Mouse (Mus musculus) inflammation-experienced regulatory T-cells, adult 6 months (primary cell): ENCODE measurements around the gene Bsx. TPM values are rescaled to one million over a fixed set of nuclear protein-coding genes. Genes with fewer than 3 reads are reported as not detected.

Experiments
- ATAC-seq: one replicate; pipeline ENCODE4 v1.8.0; 2017
- polyA plus RNA-seq, 3 experiments: library from polyadenylated mRNA; unstranded; fragments of 100-300 nt; shearing (Covaris generic); gene quantifications; one replicate each; pipeline ENCODE4 v1.2.1; 2017

Bsx gene
- polyA plus RNA-seq, 3 experiments from 2014 or later: not detected

- no peak for ATAC-seq
These were observed 18.5 kb downstream of the Bsx start for GRCm38 (mm10) chr9:40892456-40892855.

DNA sequence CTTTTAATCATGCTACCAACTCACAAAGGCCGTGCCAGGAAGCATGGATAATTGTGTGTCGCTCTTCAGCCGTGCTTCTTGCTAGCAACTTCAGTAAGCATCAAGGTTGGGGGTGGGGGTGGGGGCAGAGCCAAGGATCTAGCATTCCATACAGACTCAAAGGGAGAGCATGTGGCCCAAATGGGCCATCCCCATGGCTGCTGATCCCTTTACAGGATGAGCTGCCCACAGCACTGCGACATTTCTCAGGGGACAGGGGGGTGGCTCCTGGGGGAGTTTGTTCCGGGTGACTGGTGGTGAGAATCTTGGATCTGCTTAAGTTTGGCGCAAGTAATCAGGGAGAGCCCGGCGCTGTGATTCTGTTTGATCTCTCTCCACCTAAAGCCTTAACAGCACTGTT is 33.5 kb downstream of the Bsx start:
- no peak for ATAC-seq

DNA sequence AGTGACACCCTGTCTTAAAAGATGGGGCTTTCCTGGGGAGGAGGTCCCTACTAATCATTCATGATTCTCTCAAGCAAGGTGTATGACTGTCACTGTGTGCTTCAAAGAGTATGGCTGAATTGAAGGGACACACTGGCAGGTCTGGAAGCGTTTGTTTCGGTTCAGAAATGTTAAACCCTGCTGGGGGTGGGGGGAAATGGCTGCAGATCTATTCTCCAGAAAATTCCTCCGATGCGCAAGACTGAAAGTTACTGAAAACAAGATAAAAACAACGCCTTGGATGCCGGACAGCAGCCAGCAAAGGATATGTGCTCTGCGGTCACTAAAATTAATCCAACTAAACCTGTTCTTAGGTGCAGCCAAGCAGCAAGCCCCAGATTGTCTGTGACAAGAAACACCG is 34.5 kb downstream of the Bsx start:
- no peak for ATAC-seq

- ATAC-seq: no peak
These were observed 35.0 kb downstream of the Bsx start for GRCm38 (mm10) chr9:40908915-40909314.

GRCm38 (mm10) chr9:40917871-40918613 is 44.1 kb downstream of the Bsx start:
- no peak for ATAC-seq

GRCm38 (mm10) chr9:40927351-40927980 is 53.5 kb downstream of the Bsx start:
- no peak for ATAC-seq

Other genes starting within 250 kb of the Bsx start
- not detected for gene Gm21915, start 203.5 kb upstream of the Bsx start, polyA plus RNA-seq
- gene Clmp, start 188.2 kb upstream of the Bsx start, polyA plus RNA-seq: not detected
- 1,000 to 10,000 TPM; 2,551 to 3,273 (median 2,898) TPM for gene Hspa8, start 73.1 kb upstream of the Bsx start, polyA plus RNA-seq
- not detected for gene Jhy, start 90.0 kb downstream of the Bsx start, polyA plus RNA-seq
- 10 to 100 TPM in 1 of 3 experiments, 1 to 10 TPM in 2; 2.8 to 21.3 (median 3.2) TPM for gene Crtam, start 130.5 kb downstream of the Bsx start, polyA plus RNA-seq